Mouse (Mus musculus) bone marrow macrophage, adult 2 months (primary cell): ENCODE data around the gene Dgkd.
A peak's percentile ranks its signal among the peaks of the same experiment; 100 is the strongest.

ENCODE experiments used
- CTCF ChIP-seq: IDR thresholded peaks from 2 replicates; pipeline ENCODE4 v1.5.1; 2012; ENCODE audit warnings: low read depth, mild to moderate bottlenecking, low read length, moderate library complexity
- POLR2A ChIP-seq: IDR thresholded peaks from 2 replicates; pipeline ENCODE4 v1.6.1; 2012; ENCODE audit warnings: mild to moderate bottlenecking, low read depth, low read length, borderline replicate concordance

- TF ChIP-seq CTCF, result 0 out of 2 replicates have a peak, but pooled peaks have one; percentile 7
- TF ChIP-seq POLR2A, result no peak
Observed at GRCm38 (mm10) chr1:87906361-87906956, 53.4 kb downstream of the Dgkd start.
